Mouse (Mus musculus) olfactory bulb, adult 2 months (tissue): ENCODE measurements around the gene Xpo5. TPM values are rescaled to one million over a fixed set of nuclear protein-coding genes. Genes with fewer than 3 reads are reported as not detected.
A peak's percentile ranks its signal among the peaks of the same experiment; 100 is the strongest.

Source experiments
- H3K27ac ChIP-seq: fragments of 200-500 bp; 2 replicates; pipeline ENCODE4 v1.5.1; 2012; ENCODE audit warnings: low read depth, low read length; ENCODE audit not compliant: insufficient read depth
- H3K4me1 ChIP-seq: fragments of 200-500 bp; 2 replicates; pipeline ENCODE4 v1.6.1; 2012; ENCODE audit warnings: low read length; ENCODE audit not compliant: control insufficient read depth, insufficient read depth
- H3K4me3 ChIP-seq: fragments of 200-500 bp; 2 replicates; pipeline ENCODE4 v1.5.1; 2012; ENCODE audit warnings: mild to moderate bottlenecking, low read depth, low read length, moderate library complexity; ENCODE audit not compliant: insufficient read depth
- CTCF ChIP-seq: fragments of 200-500 bp; IDR thresholded peaks from 2 replicates; pipeline ENCODE4 v1.5.1; 2012; ENCODE audit warnings: low read depth, mild to moderate bottlenecking, low read length, moderate library complexity; ENCODE audit not compliant: insufficient read depth
- POLR2A ChIP-seq: fragments of 200-500 bp; IDR thresholded peaks from 2 replicates; pipeline ENCODE4 v1.6.1; 2012; ENCODE audit warnings: mild to moderate bottlenecking, low read depth, low read length, moderate library complexity; ENCODE audit not compliant: insufficient read depth
- WGBS: fragments of 180-500 bp; shearing (Covaris S2); methylation state at CpG from one replicate; pipeline ENCODE4 v1.1.7; 2018; 5-methylcytosine and 5-hydroxymethylcytosine counted together
- polyA plus RNA-seq: library from polyadenylated mRNA; stranded (reverse); fragments of >200 nt; gene quantifications from 2 replicates; pipeline ENCODE4 v1.2.4, GENCODE M21; 2012; ENCODE audit warnings: low replicate concordance; ENCODE audit not compliant: missing spikeins, insufficient read depth, insufficient read length

Gene Xpo5
- polyA plus RNA-seq, 1 experiment, result not detected

GRCm38 (mm10) chr17:46168768-46169167 is 33.8 kb upstream of the Xpo5 start:
- TF ChIP-seq POLR2A (no peak), CTCF (no peak)
- Histone ChIP-seq H3K4me3 (no peak overlapping the region), H3K27ac (no peak overlapping the region), H3K4me1 (no peaks in the 10 kb centered on the region)
- 81% methylated on average over 5 of the region's 5 CpGs for WGBS

- H3K4me1 ChIP-seq, result no peaks in the 10 kb centered on the region
- H3K4me3 ChIP-seq, result no peak overlapping the region
- H3K27ac ChIP-seq, result no peak overlapping the region
- WGBS, result 72% methylated on average over 3 of the region's 3 CpGs
- TF ChIP-seq CTCF, result no peak
- TF ChIP-seq POLR2A, result no peak
These were observed 32.0 kb upstream of the Xpo5 start for GRCm38 (mm10) chr17:46170538-46170937.

DNA sequence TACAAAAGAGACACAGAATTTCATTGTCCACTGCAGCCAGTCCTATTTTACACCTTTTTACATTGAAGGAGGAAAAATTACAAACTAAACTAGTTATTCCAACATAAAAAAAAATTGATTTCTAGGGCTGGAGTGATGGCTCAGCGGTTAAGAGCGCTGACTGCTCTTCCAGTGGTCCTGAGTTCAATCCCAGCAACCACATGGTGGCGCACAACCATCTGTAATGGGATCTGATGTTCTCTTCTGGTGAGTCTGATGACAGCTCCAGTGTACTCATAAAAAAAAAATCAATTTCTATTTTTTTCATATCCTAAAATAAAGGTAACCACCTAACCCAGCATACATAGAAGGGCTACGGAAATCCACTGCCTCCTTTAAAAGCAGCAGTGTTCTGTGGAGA is 20.3 kb upstream of the Xpo5 start:
- no peak for TF ChIP-seq CTCF
- no peak for TF ChIP-seq POLR2A
- 83% methylated on average over 4 of the region's 4 CpGs for WGBS
- no peak overlapping the region for H3K4me3 ChIP-seq
- H3K4me1 ChIP-seq, result no peaks in the 10 kb centered on the region
- H3K27ac ChIP-seq, result no peak overlapping the region

GRCm38 (mm10) chr17:46188829-46189228 is 13.8 kb upstream of the Xpo5 start:
- H3K27ac ChIP-seq, result no peak overlapping the region
- TF ChIP-seq CTCF (no peak), POLR2A (no peak)
- WGBS, result 88% methylated on average over 2 of the region's 2 CpGs
- H3K4me1 ChIP-seq, result no peaks in the 10 kb centered on the region
- no peak overlapping the region for H3K4me3 ChIP-seq

GRCm38 (mm10) chr17:46201151-46201550 is 1.4 kb upstream of the Xpo5 start:
- no peak overlapping the region for H3K4me3 ChIP-seq
- TF ChIP-seq POLR2A (no peak), CTCF (no peak)
- no peak overlapping the region for H3K27ac ChIP-seq
- 30% methylated on average over 6 of the region's 6 CpGs for WGBS
- peaks cover 4% of the 10 kb centered on the region; the same call in 1 of the 2 replicates for H3K4me1 ChIP-seq

GRCm38 (mm10) chr17:46203078-46203477 is 496 bp downstream of the Xpo5 start:
- Histone ChIP-seq H3K4me3 (peak overlapping the region; percentile 80), H3K4me1 (peaks cover 4% of the 10 kb centered on the region; the same call in 1 of the 2 replicates), H3K27ac (no peak overlapping the region)
- WGBS, result 2% methylated on average over 20 of the region's 20 CpGs
- TF ChIP-seq CTCF (no peak), POLR2A (no peak)

GRCm38 (mm10) chr17:46206676-46207075 is 4.1 kb downstream of the Xpo5 start:
- H3K27ac ChIP-seq, result no peak overlapping the region
- no peak overlapping the region for H3K4me3 ChIP-seq
- peaks cover 2% of the 10 kb centered on the region; the same call in 1 of the 2 replicates for H3K4me1 ChIP-seq
- no peak for TF ChIP-seq POLR2A
- no peak for TF ChIP-seq CTCF

GRCm38 (mm10) chr17:46210550-46210949 is 8.0 kb downstream of the Xpo5 start:
- 83% methylated on average over 3 of the region's 3 CpGs for WGBS
- Histone ChIP-seq H3K27ac (no peak overlapping the region), H3K4me3 (no peak overlapping the region), H3K4me1 (no peaks in the 10 kb centered on the region)
- no peak for TF ChIP-seq CTCF
- TF ChIP-seq POLR2A, result no peak

GRCm38 (mm10) chr17:46221601-46222000 is 19.0 kb downstream of the Xpo5 start:
- 94% methylated on average over 3 of the region's 3 CpGs for WGBS
- H3K4me1 ChIP-seq, result no peaks in the 10 kb centered on the region
- no peak for TF ChIP-seq POLR2A
- no peak for TF ChIP-seq CTCF
- H3K27ac ChIP-seq, result no peak overlapping the region
- no peak overlapping the region for H3K4me3 ChIP-seq

DNA sequence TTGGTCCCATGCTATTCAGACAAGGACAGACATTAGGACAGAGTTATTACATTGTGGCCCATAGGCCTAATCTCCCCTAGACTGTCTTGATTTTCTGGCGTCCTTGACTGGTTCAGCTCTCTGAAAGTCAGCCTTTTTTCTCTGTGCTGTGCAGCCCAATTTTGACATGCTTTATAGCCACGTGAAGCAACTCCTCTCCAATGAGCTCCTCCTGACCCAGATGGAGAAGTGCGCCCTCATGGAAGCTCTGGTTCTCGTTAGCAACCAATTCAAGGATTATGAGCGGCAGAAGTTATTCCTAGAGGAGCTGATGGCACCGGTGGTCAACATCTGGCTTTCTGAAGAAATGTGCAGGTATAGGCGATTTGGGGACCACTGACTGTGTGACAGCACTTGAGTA is 25.0 kb downstream of the Xpo5 start:
- WGBS, result 86% methylated on average over 7 of the region's 7 CpGs
- H3K27ac ChIP-seq, result no peak overlapping the region
- no peaks in the 10 kb centered on the region for H3K4me1 ChIP-seq
- no peak for TF ChIP-seq CTCF
- TF ChIP-seq POLR2A, result no peak
- H3K4me3 ChIP-seq, result no peak overlapping the region
